Mouse (Mus musculus) spleen, postnatal 36 days (tissue): ENCODE data around the gene C8a.

Source experiments
- DNase-seq, 2 experiments: peaks; one replicate each; pipeline ENCODE4 v3.0.0; 2022; ENCODE audit warnings: low spot score in 2 of 2, mixed read lengths in 1 of 2

C8a gene

DNA sequence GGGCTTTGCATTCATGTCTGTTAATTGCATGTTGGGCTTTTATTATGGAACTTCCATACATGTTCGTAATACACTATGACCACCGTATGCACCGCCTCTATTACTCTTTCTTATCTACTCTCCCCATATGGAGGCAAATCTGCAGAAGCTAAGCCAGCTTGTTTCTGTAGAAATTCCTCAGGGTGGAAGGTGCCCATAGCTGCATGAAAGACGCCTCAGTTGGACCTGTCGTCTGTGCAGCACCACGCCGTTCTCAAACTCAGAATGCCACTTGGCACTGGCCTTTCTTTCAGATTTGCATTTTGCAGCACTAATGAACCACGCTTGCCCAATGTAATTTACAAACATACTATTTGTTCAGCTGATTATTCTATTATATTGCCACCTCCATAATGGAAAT lies 106.6 kb downstream of the C8a start:
- no peak for DNase-seq

GRCm38 (mm10) chr4:104768190-104768589 lies 108.0 kb downstream of the C8a start:
- DNase-seq = no peak

- no peak for DNase-seq
These were observed 110.1 kb downstream of the C8a start, which contains the start of gene C8b for GRCm38 (mm10) chr4:104766065-104766464. Gene C8b (plus strand): TSS chr4:104766317.
